Mouse (Mus musculus) embryo, embryonic 10 days (tissue): ENCODE data around the gene Rhoh.

Experiments used
- DNase-seq: peaks from one replicate; pipeline ENCODE4 v3.0.0-alpha.2; 2015; ENCODE audit warnings: low spot score

The Rhoh gene

DNA sequence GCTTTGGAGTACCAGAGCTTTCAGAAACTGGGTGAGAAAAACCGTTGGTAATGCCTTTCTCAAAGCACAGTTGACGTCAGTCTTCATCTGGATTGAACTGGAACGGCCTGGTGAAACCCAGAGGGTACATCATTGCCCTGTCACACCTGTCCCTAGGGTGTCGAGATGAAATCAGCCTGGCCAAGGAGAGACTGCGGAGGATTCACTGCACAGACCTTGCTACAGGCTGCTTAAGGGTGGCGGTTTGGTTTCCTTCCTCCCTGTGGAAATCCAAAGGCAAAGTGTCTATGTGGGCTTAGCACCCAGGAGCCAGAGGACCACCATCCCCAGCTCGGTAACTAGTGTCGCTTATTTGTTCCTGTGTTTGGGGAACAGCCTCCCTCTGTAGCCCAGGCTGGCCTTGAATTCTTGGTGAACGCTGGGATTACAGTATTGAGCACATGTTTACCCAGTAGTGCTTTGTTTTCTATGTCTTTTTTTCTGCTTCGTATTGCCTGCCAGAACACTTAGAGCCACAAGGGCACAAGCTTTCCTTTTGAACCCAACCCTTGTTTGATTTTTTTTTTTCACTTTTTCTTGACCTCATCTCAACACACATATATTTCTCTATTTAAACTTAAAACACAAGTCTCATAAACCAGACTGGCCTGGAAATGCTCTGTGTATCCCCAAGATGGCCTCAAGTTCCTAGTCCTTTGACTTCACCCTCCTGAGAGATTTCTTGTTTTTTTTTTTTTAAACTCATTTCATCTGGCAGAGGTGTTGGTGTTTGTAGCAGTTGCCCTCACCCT, at the start of gene Rhoh:
Gene Rhoh, plus strand, starts transcription at position 60 of the 791 bp plus-strand sequence.
- no peak for DNase-seq

DNA sequence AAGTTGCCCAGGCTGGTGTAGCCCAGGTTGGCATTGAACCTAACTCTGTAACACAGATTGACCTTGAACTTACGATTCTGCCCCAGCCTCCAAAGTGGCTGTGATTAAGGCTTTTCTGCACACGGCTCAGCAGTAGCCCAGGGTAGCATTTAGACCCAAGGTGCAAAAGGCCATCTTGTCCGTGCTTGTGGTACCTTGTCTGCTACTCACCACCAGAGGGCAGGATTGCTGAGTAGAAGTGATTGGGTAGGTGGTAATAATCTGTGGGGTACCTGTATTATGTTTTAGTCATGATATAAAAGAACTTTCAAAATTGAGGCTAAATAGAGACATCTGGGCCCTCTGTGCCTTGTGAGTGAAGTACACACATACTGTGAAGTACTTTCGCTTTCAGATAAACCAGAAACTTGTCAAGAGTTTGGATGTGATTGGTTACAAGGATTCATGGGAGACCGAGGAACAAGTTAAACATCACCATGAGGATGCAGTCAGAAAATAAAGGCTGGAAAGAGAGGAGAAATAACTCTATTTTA, 37.3 kb upstream of the Rhoh start:
- DNase-seq = peak; percentile 68

DNA sequence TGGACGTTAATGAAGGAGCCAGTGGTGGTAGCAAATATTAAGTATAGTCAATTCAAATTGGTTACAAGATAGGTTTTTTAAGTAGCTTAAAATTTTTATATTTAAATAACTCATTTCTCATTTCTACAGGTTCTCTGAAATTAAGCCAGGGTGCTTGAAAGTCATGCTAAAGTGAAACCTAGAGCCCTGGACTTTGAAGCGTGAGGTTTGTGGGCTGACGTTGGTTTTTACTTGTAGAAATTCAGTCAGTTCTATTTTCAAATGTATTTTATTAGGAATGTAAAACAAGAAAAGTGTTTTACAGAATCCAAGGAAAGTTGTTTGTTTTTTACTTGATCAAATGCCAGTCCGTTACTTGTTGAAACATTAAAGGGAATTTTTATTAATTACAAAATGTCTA, 34.5 kb upstream of the Rhoh start:
- DNase-seq = no peak

DNA sequence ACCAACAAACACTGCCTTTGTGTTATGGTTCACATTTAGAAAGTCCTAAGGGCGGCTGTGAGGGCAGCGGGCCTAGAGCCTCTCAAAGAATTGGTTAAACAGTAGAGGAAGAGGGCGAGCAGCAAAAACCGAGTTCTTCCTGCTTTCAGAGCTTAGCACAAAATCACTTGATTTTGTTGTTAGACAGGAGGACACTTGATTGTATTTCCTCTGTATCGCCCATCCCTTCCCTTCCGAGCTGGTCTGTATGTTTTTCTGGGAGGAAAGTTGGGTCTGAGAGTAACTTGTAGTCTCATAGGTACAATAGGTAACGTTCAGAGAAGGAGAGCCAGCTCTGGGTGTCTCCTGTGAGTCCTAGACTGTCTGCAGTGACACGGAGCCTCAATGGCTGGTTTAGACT, 33.9 kb upstream of the Rhoh start:
- DNase-seq = no peak

DNA sequence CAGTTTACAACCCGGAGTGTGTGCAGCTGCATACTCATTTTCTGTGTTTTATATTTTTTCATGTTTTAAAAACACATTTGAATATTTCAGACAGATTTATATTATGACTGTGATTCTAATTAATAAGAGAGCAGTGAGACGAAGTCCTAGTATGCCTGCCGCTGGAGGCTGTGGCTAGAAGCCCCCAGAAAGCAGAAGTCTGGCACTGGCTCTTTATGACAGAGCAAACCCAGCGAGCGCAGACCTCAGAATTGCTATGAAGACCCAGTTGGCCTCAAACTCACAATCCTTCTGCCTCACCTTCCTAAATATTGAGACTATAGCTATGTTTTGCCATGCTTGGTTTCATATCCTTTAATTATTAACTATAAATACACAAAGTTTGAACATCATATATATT, 32.8 kb upstream of the Rhoh start:
- DNase-seq = no peak

DNA sequence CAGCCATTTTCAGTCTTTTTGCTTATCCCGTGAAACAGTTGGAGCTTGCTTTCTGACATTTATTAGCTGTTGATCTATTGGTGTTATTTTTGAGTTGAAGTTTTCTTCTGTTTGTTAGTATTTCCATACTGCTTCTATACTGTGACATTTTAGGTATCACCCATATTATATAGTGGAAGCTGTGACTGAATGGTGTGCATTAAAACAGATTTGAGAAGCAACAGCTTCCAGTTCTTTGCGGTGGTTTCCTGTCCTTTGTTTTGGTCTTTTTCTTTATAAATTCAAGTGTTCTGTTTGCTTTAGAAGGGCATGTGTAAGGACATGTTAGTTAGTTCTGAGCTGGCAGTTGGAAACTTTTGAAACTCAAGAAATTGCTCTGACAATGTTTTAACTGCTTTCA, 32.0 kb upstream of the Rhoh start:
- no peak for DNase-seq

DNA sequence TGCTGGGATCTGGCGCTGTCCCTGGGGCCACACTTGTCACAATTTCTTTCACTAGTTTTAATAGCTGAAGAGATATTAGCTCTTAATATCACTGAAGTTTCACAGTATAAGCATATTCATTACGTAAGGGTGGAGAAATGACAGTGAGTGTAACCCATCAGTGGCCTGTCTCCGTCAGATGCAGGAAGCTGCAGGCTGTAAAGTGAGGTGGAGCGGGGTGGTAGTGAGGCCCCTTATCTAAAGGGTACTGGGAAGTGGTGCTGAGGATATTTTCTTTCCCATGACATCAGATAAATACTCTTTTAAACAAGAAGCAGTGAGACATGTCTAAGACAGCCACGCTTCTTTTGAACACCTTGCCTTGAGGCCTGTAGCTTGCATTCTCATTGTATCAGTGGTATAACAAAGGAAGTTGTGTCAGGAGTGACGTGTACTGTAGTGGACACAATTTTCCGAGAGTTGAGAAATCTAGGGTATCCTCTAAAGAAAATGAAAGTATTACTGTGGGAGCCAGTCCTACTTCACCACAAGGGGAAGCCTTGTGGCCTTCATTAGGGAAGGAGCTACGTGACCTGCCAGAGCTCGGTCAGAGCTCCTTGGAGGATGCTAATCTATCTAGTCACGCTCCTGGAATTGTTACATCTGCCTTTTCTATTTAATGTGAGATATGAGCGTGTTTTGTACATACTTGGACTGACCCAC, 28.9 kb upstream of the Rhoh start:
- no peak for DNase-seq

DNA sequence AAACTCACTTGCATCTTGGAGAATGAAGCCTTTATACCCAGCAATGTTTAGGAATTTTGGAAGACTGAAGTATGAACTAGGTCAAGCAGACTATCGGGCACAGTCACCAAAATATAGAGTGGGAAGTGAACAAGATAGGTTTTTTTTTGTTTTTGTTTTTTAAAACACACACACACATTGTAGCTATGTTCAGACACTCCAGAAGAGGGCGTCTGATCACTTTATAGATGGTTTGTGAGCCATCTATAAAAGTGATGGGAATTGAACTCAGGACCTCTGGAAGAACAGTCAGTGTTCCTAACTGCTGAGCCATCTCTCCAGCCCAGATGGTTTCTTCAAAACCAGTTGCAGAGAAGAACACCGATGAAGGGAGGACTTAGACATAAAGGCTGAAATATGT, 27.9 kb upstream of the Rhoh start:
- no peak for DNase-seq

DNA sequence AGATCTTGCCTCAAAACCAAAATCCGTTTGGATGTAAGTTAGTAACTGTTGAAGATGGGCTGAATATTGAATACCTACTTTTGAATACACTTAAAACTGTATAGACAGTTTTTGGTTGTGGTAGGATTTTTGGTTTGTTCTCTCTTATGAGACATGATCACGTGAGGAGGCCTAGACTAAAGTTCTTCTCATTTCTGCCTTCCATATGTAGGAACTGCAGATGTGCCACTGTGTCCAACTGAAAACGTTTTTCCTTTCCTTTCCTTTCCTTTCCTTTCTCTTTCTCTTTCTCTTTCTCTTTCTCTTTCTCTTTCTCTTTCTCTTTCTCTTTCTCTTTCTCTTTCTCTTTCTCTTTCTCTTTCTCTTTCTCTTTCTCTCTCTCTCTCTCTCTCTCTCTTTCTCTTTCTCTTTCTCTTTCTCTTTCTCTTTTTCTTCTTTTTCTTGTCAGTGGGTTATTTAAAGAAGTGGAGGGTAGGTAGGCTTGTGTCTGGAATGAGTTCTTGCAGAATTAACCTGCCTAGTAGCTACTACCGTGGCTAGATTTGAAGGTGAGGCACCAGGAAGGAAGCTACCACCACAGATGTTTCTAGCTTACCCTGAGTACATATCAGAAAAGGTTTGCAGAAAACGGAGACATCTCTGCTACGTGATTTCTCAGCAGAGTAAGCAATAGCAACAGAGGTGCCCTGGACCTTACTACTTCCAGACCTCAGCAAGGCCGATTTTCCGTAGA, 27.1 kb upstream of the Rhoh start:
- DNase-seq = no peak

DNA sequence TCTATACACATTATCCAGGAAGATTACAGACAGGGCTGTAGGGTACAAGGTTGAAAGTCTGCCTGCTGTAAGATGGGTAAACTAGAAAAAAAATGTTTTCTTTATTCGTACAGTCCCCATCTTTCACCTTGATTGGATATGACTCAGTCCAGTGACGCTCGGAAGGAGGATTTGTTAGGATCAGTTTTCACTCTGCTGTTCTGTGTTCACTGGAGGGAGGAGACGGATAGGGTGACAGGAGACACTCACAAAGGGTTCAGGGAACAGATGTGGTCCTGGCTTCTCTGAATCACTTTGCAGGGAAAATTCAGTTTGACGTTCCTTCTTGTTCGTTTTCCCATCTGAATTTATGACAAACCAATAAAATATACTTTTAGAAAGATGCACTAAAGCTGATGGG, 23.0 kb upstream of the Rhoh start:
- no peak for DNase-seq

DNA sequence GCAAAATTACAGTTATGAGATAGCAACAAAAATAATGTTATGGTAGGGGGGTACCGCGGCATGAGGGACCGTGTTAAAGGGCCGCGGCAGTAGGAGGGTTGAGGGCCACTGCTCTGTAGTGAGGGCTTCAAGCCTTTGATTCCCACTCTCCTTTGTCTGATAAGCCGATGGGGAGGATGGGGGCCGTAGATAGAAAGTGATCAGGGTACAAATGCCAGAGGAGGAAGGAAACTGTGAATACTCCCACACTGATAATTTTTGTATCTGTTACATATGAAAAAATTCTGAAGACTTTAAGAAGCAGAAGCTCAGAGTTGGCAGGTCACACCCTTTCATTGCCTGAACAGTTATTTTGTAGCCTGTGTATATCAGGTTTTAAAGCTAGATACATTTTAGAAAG, 18.1 kb upstream of the Rhoh start:
- no peak for DNase-seq

DNA sequence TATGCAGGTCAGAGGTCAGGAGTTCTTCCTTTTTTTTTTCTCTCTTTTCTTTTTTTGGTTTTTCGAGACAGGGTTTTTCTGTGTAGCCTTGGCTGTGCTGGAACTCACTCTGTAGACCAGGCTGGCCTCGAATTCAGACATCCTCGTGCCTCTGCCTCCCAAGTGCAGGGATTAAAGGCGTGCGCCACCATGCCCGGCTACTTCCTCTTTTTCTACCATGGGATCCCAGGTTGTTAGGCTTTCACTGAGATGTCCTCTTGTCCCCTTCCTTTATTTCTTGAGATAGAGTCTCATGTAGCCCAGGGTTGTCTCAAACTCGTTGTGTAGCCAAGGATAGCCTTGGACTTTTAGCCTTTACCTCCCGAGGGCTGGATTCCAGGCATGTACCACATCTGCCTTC, 14.5 kb upstream of the Rhoh start:
- no peak for DNase-seq

DNA sequence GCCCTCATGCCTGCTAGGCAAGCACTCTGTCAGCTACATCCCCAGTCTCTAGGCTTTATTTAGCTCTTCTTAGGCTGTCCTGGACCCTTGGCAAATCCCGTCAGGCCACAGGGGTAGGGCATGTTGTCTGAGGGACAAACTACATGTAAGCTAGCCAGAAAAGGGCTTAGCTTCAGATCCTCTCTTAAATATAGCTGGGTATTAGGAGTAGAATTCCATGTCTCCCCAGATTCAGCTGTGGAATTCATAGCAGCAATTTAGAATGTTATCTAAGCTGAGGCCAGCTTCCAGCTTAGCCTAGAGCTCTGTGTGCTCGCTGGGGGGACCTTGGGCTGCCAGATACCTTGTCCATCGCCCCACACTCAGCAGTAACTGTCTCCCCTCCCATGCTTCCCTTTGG, 14.1 kb upstream of the Rhoh start:
- no peak for DNase-seq

DNA sequence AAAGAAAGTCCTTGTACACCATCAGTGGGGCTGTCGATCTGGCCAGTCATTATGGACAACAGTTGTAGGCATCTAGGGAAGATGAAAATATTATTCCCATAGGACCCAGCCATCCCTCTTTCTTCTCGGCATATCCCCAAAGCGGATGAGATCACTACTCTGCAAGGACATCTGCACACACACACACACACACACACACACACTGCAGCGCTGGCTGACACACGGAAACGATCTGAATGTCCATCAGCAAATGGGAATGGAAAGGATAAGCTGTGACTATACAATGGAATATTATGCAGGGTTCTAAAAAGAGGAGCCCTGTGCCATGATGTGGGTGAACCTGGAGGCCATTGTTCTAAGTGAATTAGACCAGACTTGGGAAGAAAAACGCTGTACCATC, 13.4 kb upstream of the Rhoh start:
- DNase-seq = no peak

DNA sequence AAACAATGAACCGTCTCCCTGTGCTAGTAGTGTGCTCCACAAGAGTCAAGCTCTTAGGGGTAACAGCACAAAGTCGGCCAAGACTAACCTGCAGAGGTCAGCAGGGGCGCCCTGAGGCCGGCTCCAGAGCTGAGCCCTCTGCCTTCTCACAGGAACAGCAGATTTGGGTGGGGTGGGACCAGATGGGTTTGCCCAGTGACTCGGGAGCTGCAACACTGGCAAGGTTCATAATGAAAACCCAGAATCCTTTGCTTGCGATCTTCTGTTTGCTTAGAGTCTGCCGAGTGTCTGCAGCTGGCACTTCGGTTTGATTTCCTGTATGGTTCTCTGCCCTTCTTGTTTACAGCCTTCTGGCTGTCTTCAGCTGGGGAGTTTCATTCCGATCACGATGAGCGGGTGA, 10.2 kb upstream of the Rhoh start:
- DNase-seq = no peak

DNA sequence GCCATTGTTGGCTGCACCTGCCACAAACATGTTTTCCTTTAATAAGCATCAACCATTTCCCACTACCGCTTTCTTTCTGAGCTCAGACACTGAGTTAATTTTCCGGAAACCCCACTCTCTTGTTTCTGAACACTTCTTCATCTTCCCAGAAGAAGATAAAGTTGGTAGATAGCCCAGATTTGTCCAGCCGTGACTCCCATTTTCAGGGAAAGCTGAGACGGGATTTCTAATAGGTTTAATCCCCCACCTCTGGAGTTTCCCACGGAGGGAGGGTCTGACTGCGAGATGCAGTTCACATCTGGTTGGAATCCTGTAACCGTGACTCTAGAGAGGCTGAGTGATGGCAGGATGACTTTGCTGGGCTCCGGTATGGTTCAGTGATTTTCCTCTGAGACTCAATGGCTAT, 6.2 kb upstream of the Rhoh start:
- no peak for DNase-seq

DNA sequence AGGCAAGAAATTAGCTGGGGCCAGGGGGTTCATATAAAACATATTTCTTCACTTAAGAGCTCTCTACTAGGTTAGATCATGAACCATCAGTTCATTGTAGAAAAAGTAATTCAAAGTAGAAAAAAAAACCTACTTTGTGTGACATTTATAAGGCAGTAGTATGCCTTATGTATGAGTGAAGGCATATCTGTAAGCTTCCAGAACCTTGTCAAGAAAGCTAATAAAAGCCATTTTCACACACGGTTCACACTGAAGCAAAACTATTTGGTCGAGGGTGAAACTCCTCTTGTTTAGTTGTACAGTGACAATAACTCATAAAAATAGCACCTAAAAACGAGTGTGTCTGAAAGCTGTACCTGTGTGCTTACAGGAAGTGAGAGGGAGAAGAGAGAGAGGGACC, 5.4 kb upstream of the Rhoh start:
- no peak for DNase-seq

DNA sequence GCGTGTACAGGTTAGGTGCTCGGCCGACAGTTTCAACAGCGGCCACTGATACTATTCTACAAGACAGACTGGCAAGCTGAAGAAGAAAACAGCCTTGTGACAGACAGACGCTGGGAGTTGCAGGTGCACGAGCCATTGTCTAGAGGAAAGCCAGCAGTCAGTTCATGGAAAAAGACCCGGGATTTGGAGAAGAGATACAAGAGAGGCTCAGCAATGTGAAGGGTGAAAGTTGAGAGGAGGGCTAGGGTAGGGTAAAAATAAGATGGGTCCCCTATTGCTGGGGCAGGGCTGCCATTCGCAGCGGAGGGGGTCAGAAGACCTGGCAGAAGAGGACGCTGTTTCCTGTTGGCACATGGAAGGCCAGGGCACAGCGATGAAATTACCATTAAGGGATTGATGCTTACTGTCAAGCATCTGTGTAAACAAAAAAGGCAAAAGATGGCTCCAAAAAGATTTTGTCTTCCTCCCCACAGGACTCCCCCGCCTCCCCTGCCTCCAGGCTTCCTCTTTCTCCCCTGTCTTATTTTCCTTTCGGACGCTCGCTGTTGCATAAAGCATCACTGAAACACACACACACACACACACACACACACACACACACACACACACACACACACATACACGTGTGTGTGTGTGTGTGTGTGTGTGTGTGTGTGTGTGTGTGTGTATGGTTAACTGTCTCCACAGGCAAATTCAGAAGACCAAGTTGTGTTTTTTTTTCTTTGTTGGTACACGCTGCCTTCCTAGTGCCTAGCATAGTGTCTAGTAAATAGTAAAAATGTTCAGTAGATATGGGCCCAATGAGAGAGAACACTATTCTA, 4.2 kb upstream of the Rhoh start:
- no peak for DNase-seq

DNA sequence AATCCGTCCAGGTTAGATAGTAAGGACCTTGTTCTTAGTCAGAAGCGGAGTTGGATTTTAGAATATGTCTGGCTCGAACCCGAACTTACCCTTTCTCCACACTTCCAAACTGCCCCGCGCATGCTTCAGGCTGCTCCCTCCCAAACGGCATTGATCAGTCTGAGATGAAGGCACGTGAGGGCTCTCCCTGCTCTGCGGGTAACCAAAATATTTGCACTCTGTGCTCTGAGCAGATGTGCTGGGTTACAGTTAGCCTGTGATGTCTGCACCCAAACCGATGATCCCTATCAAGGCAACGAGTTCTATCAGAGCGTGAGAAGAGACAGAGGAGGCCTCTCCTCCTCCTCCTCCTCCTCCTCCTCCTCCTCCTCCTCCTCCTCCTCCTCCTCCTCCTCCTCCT, 3.1 kb upstream of the Rhoh start:
- peak; percentile 24 for DNase-seq

DNA sequence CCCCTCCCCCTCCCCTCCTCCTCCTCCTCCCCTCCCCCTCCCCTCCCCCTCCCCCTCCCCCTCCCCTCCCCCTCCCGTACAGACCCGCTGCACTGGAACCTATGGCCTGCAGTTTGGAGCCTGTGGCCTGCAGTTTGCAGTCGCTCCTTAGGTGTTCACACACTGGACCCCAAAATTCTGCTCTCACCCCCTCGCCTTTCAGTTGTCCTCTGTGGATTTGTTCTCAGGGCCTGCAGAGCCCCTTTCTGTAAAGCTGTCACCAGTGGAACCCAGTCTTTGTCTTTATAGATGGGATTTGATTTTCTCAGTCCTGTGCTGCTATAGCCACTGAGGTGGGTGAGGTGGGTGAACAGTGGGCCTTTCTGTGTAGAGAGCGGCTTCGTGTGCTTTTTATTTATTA, 2.7 kb upstream of the Rhoh start:
- DNase-seq = no peak

DNA sequence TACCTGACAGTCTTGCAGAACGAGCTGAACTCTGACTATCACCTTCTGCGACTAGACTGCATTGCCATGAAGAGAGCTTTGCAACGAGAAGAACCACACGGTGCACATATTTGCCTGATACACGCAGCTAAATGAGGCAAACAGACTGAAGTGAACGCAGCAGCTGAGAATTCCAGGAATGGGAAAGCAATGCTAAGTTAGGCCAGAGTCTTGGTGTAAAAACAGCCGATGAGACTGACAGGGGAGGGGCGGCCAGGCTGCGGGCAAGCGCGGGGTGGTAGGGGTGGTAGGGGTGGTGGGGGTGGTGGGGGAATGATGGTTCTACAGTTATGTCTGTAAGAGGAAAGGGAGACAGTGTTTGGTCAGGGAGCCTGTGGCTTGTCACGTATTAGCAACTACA, 2.1 kb upstream of the Rhoh start:
- peak; percentile 50 for DNase-seq

DNA sequence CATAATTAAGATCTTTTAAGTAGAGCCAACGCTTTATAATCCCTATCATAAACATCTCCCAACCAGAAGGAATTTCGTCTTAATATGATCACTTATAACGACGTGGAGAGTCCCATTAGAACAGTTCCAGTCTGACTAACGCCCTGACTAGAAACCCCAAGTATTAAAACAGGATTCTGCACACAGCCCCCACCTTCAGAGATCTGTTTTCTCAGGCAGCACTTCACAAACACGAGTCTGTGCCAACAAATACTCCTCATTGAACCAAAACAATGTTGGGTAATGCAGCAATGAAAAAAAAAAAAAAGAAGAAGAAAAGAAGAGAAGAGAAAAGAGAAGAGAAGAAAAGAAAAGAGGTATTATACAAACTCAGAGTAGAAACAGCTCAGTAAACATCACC, 1.6 kb upstream of the Rhoh start:
- DNase-seq = no peak
